Mouse (Mus musculus): ENCODE measurements around the gene Nrap.

The Nrap gene

DNA sequence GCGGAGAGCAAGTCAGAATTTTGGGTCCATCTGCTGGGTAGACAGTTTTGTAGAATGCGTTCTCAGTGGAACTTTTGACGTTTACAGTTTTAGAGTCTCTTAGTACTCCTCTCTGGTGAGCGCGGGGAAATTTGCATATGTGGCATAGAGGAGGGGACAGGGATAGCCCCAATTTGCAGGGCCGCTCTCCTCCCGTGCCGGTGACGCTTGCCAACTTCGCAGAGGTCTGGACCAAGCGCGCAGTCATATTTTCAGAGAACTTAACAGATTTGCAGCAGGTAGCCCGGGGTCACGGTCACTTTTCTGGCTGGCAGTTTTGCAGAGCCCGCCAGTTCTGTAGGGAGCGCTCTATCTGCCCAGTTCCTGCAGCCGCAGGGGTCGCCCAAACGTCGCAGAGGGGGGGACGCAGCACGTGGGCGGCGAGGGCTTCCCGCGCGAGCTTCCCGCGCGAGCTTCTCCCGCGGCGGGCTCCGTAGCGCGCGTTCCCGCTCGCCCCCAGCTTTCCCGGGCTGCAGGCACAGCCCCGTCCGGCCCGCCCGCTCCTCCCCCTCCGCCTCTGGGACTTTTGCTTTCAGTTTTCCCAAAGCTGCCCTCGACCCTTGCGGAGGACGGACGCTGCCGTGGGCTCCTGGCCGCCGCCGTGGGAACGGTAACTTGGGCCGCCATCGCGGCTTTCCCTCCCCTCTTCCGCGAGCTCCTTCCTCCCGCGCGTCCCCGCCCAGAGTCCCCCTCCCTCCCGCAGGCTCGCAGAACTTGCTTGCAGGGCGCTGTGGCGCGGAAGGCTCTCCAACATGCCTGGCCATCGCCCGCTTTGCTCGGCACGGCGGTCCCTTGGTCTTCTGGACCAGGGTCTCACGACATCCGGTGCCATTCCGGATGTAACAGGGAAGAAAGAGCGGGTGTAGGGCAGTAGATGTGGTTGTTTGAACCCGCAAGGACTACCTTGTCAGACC lies 7.1 kb upstream of the Nrap start, which contains the start of gene Casp7:
TSS of gene Casp7 (plus strand) at position 461 of the 953 bp plus-strand sequence.
- peak; percentile 68 for DNase-seq

DNA sequence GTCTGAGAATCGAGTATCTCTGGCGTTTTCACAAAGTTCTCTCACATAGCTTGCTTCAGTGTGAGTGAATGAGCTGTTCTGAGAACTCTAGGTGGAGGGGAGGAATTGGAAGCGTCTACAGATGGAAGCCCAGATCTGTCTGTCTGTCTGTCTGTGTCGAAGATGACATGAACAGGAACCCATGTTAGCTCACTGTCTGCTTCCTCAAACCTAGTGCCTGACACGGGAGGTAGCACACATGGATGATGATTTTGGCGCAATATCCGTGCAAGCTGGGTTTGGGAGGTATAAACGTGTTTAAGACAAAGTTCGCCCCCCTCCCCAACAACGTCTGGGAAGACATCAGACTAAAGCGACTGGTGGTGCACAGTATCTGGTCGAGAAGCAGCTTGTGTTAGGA lies 6.4 kb upstream of the Nrap start:
- peak; percentile 23 for DNase-seq

DNA sequence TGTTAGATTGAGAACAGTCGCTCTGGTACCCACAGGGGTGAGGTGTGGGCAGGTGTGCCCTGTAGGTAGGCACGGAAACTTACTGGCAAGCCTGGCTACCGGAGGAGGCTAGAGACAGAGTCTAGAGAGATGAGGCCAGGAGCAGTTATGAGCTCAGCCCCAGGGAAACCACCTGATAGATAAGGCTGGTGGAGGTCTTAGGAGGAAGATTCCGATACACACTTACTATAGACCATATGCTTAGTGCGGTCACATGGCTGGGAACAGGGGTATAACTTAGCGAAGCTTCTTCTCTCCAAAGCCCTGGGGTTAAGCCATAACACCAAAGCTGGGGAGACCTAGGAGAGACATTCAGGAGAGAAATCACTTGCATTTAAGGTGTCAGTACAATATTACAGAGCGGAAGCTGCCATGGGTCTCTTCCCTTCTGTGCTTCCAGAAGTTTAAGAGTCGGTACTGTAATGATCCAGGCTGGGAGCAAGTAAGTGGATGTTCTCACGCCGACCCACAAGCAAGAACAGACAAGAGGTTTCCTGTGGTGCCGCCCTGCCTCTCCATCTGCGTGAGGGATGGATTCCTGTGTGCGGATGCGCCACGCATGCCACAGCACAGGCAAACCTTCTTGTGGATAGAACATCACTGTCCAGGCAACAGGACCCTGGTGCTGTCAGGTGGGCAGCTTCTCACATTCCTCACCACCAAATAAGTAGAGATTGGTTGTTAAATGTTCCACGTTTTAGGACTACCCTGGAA lies 5.5 kb upstream of the Nrap start:
- no peak for DNase-seq

DNA sequence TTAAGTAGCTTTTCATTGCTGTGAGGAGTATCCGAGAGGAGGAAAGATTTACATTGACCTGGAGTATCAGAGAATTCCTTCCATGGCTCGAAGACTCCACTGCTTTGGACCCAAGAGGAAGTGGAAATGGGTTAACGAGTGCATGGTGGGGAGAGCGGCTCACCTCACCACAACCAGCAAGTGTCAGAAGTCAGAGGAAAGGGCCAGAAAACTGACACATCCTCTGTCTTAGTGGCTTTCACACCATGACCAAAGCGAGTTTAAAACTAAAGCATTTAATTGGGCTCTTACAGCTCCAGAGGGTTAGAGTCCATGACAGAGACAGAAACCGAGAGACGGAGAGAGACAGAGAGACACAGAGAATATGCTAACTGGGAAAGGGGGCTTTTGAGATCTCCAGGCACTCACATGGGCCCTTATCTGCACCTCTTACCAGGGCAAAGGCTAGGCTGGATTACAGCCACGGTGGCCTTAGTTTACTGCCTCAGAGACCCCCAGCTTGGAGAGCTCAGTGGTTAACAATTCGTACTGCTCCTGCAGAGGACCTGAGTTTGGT lies 3.6 kb upstream of the Nrap start:
- no peak for DNase-seq

DNA sequence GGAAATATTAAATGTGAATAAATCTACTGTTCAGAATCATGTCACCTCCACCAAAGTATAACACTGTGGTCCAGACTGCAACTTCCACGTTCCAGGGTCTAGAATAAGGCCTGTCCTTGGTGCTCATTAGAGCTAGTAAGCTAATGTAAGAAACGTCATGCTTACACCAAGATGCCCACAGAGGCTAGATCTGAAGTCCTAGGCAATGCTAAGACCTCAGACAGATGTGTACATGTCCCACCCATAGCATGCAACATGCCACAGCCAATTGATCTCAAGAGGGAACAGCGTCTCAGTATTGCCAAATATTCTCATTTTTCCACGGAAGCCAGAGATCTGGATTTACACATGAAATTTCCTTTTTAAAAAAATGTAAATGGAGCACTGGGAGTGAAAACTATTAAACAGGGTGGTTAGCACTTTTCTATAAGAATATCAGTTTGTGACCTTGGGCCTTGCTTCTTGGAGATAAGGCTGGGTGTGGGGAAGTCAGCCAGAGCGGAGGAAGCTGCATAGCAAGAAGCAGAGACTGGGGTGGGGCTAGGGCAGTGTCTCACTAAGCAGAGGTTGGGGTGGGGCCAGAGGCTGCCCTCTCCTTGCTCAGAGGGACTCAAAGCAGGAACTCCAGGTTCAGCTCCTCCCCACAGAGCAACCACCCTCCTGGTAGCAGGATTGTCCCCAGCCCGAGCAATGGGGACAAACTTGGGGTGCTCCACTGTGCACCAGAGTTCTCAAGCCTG lies 1.6 kb upstream of the Nrap start:
- peak; percentile 47 for DNase-seq

DNA sequence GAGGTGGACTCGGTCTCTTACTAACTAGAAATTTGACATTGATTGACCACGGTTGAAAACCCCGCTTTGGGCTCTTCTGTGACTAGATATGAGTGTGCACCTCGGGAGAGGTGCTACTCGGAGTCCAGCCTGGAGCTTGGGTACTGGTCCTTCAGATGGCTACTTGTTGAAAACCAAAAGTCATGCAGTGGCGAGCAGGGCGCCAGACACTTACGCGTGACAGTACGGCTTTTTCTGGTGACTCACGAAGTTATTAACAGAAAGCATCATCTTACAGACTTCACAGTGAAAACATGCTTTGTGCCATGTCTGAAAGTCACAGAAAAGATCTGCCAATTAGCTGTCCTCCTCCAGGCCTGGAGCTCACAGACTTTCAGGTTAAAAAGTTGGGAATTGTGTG lies 661 bp downstream of the Nrap start:
- no peak for DNase-seq

DNA sequence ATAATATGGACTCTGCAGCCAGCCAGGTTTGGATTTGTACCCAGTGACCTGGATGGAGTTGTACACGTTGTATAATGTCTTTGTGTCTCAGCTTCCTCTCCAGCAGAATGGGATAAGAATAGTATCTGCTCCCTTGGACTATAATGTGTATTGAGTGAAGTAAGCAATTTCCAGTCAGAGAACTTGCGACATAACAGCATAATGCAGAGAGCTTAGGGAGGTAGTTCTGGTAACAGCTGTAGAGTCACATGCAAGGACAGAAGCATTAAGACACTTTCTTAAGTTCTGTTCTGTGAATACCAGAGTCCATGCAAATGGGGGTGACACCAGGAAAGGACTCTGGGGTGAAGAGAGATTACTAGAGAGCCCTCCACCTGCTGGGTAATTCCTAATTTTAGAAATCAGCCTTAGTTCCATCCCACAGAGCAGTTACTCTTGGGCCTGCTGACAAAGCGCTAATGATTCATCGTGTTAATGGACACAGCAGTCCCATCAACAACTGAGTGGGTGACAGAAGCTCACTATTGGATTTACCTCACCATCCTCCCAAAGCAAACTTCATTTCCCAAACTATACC lies 2.0 kb downstream of the Nrap start:
- DNase-seq: no peak

DNA sequence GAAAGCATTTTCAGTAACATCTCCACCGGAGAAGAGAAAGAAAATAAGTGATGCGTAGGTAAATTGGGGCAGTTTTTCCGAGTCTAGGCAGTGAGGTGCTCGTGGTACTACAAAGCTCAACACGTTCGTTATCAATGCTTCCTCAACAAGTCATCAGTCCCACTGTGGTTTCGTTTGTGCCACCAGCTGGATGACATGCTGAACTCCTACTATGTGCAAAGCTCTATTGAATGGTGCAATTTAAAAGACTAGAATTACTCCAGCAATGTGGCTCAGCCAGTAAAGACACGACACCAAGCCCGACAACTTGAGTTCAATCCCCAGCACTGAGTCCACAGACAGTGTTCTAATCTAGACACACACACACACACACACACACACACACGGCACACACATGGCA lies 3.7 kb downstream of the Nrap start:
- no peak for DNase-seq

DNA sequence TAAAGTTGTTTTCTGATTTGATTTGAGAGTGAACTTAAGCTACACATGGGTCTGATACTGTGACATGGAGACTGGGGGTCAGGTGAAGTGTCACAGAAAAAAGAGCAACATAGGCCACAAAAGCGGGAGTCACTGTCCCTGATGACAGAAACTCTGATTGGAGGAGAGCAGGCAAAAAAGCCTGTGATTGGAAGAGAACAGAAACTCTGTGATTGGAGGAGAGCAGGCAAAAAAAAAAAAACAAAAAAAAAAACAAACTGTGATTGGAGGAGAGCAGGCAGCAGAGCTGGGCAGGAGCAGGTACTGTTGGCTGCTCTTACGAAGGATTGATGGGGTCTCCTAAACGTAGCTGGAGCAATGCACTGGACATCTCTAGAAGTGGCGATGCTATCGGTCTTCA lies 4.3 kb downstream of the Nrap start:
- DNase-seq: no peak

DNA sequence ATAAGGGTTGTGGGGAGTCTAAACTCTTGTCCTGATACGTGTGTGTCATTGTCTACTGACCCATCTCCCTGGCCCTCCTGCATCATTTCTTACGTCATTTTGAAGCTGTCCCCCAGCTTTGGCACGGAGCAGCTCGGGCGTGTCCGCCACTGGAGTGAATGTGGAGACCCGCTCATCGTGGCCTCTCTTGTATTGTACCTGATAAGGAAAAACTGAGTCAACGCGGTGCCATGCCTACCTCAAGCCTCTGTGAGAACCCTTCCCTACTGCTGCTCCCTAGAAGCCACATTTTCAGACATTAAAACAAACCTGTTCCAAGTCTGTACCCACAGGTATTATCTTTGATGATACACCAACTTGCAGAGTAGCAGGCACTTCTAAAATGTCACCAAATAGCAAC lies 8.4 kb downstream of the Nrap start:
- no peak for DNase-seq

DNA sequence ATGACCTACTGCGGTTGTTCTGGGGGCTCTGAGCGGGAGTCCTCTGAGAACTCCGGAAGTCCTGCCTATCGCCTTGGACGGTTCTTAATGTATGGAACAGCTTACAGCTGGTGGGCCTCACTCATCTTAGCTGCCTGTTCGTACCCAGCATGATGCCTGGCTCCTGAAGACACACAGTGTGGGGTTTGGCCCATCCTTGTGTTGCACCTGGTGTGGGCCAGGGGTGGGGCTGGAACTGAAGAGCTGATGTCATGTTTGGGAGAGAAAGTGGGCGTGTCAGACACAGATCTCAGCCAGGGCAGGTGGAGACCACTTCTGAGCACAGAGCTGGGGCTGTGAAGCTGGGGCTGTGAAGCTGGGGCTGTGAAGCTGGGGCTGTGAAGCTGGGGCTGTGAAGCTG lies 9.5 kb downstream of the Nrap start:
- DNase-seq: peak; percentile 80

DNA sequence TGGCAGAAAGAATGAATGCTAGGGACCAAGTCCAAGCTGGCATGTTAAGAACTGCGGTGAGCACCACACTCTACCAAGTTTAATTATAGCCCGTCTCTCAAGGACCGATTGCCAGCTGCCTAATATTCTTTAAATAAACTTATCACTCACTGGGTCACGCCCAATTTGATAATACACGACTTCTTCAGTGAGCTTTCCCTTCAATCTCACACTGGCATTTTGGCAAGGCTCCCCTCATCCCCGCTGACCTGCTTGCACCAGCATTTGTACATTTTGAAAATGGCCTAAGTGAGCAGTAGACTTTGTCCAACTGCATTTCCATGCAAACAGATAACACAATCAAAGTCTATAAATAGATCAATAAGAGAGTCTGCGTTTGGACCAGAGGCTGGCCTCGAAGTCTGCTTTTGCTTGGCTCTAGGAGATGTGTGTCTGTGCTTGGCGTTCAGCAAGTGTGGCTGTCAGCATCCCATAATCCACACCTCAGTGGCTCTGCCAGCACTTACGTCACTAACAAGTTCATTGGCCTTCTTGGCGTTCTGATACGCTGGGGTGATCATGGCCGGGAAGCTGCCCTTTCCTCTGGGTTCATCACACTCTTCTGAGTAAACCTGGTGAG lies 11.2 kb downstream of the Nrap start:
- DNase-seq: no peak

DNA sequence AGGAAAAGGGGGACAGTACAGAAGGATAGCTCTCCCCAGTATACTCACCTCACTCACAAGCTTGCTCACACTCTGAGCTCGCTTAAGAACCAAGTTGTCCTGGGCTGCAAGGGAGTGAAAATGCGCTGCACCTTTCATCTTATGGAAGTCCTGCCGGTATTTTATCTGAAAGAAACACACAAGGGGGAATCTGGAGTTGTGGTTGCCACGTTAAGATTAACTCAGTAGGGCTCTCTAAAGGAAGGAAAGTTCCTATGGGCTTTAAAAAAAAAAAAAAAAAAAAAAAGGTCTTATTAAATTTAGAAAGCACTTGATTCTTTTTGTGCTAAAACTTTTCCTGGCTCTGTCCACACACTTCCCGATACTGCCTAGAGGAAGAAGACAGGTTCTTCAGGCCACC lies 11.8 kb downstream of the Nrap start:
- DNase-seq: no peak

DNA sequence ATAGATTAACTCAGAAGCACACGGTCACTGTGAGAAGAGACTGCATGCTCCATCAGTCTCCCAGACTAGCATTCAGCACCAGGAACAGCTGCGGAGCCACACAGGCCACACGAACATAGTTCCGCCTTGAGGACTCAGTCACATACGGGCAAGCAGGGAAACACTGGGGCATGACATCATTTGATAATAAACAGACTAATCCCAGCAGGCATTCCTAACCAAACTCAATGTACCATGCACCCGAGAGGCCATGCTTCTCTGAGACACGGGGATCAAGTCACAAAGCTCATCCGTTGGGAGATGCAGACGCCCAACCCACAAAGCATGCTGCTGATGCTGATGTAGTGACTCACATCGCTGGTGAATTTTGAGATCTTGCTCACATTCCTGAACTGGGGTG lies 15.8 kb downstream of the Nrap start:
- DNase-seq: no peak

DNA sequence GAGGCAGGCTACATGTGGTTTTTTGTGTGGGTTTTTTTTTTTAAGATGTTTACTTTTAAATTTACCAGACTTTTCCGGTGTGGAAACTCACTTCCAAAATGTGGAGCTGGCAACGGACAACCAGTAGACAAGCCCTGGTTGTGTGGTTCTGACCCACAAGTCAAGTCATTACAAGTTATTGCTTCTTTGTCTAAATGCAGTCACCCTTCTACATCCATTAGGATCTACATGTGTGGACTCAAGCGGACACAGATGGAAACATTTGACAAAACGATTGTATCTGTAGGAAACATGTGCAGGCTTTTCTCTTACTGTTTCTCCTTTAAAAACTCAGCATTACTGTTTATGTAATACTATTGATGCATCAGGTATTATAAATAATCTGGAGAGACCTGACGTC lies 16.6 kb downstream of the Nrap start:
- DNase-seq: no peak

DNA sequence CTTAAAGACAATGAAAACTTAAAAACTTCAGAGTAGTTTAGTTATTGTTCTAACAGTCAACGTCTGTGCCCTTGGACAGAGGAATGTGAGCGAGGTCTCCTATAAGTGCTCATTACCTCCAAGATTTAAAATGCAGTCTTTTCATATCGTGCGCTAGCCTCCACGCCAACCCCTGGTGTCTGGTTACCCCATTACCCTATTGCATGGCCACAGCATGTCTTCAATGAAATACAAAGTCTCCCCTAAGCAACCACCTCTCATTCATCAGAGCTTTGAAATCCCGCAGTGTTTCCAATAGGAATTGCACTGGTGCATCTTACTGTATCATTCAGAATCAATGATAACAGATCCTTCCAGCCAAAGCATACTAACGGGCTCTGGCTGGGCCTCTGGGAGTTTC lies 17.6 kb downstream of the Nrap start:
- no peak for DNase-seq

DNA sequence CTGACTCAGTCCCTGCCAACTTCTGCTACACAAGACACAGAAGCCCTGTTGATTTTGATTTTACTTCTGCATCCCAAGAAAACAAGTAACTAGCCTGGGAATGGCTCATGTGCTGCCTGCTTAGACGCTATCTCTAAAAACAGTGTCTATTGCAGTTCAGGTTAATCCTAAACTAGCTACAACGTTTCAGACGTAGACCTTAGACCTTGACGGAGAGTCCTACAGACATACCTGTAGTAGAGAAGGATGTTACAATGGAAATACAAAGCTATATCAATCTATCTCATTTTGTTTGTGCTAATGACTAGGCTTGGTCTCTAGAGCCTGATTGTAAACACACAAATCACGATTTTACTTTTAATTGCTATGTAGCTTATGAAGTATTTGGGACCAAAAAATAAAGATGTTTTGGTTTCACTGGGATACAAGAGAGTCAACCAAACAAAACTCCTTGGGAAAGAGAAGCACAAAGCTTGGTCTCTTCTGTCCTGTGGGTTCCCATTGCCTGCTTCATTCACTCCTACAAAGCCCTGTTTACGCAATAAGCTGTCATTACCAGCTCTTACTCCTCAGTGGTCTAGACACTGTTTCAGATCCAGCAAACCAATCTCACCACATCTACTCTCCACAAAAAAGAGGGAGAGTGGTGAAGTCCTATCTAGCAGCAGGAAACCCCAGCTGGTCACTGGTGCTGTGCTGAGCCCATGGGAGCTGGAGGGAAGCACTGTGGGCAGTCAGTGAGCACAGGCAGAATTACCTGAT lies 19.3 kb downstream of the Nrap start:
- no peak for DNase-seq

DNA sequence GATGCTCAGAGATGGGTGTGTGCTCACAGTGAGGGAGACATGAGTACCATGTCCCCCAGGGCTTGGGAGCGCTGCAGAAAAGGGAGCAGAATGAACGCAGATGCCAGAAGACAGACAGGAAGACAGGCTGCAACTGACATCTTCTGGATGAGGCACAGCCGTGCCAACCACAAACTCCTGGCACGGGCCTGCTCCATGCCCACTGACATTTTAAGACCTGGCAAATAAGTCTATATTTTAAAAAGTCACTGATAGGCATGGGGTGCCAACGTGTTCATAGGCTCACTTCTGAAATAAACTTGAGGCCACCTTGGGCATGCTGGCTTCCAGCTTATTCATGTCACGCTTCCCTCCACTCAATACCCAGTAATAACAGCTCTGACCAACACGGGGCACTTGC lies 20.9 kb downstream of the Nrap start:
- peak; percentile 47 for DNase-seq

DNA sequence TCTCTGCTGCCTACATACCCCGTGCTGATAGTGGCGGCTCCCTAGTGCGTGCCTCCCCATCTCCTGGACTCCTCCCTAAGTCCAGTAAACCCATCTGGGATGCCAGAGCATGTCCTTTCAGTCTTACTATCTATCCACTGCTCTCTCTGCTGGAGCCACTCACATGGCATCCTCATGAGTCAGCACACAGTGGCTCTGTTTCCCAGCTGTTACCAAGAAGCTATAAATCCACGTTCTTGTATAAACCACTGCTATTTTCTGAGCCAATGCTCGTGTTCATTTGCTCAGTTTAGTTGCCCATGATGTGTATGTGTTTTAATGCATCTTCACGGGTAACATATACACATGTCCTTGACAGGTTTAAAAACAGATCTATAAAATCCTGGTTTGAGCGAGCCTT lies 22.1 kb downstream of the Nrap start:
- no peak for DNase-seq

DNA sequence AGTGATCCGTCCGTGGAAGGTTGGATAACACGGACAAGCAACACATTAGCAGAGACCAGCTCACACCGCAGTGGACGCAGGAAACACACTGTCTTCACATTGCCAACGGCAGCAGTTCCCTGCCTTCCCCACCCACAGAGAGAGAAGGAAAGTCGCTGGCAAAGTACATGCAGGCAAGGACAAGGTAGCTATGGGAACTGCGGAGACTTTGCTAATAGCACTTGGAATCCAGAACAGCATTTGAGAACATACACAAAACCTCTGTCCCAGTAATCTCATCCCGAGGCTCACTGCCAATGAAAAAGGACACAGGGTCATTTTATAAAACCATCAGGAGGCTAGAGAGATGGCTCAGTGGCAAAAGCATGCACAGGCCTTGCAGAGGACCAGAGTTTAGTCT lies 23.2 kb downstream of the Nrap start:
- DNase-seq: no peak

DNA sequence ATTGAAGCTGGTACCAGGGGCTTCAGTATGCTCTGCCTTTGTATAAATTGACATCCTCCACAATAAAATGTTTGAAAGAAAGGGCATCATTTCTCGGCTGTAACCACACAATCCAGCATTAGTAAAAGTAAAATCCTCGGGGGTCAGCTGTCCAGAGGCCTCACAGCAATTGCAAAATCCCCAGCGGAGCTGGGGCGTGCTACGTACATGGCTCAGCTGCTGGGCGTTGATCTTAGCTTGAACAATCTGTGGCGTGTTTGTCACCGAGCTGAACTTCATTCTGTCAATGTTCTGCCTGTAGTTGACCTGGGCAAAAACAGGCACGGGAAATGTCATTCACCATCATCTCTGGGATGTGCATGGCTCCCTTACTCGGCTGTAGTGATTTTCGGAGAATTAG lies 23.7 kb downstream of the Nrap start:
- no peak for DNase-seq

DNA sequence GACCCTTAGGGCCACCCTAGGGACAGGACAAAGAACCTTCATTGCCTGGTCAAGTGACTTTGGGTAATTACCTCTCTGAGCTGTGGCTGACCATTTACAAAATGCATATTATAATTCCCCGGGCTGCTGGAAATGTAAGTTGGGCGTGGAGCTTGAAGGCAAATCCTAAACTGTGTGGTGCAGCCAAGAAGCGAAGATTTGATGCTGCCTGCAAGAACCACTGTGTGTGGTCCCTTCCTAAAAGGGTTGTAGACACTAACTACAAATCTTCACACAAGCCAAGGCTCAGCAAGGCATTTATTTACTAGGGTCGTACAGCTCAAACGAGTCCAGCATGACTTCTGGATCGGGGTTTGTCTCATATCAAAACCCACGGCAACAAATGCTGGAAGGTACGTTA lies 25.3 kb downstream of the Nrap start:
- no peak for DNase-seq
